Mouse (Mus musculus): ENCODE data around the gene Lrrc46. TPM values are rescaled to one million over a fixed set of nuclear protein-coding genes. Genes with fewer than 3 reads are reported as not detected.

The Lrrc46 gene
- polyA plus RNA-seq, 1 experiment from 2014 or later: 1.1 TPM

- ATAC-seq (replicated peaks; ENCODE audit: extremely low read depth, insufficient read depth, low FRiP score): no peak
- 27% methylated on average over 4 of the region's 4 CpGs for WGBS
- H3K27ac ChIP-seq (ENCODE audit: low read length): no peak overlapping the region
These were observed 56.3 kb downstream of the Lrrc46 start for GRCm38 (mm10) chr11:96984903-96985302.

More at GRCm38 (mm10) chr11:96984903-96985302, 56.3 kb downstream of the Lrrc46 start:
- Histone ChIP-seq H3K9me3 (replicated peaks; ENCODE audit: control insufficient read depth, low read length) (no peaks in the 10 kb centered on the region), H3K4me2 (ENCODE audit: low read depth, low read length) (no peak overlapping the region), H3K4me3 (ENCODE audit: low read length) (no peak overlapping the region), H3K36me3 (ENCODE audit: control insufficient read depth, insufficient read depth) (no peaks in the 10 kb centered on the region), H3K9ac (ENCODE audit: low read length) (no peak overlapping the region), H3K4me1 (ENCODE audit: control insufficient read depth, insufficient read depth, low read length) (peaks cover 3% of the 10 kb centered on the region; the same call in 1 of the 2 replicates), H3K27me3 (ENCODE audit: control insufficient read depth, insufficient read depth, low read length) (peaks cover 38% of the 10 kb centered on the region)

Small RNA genes within 50 kb of the gene (microRNA-seq; reads per million reads assigned to microRNA genes)
- 1.6 reads per million for gene Mir8103

Other genes starting within 250 kb of the Lrrc46 start
- gene Nfe2l1, start 211.4 kb downstream of the Lrrc46 start, polyA plus RNA-seq (2015; fragmentation: Nextera tagmentation; extraction: Ambion mirVana): 81.3 and 90.1 TPM in 2 replicates
- 118 and 129 TPM in 2 replicates for gene Copz2, start 191.5 kb downstream of the Lrrc46 start, polyA plus RNA-seq (2015; fragmentation: Nextera tagmentation; extraction: Ambion mirVana)
- 48.7 and 60.5 TPM in 2 replicates for gene Cdk5rap3, start 124.9 kb downstream of the Lrrc46 start, polyA plus RNA-seq (2015; fragmentation: Nextera tagmentation; extraction: Ambion mirVana)
- 1.0 and 5.6 TPM in 2 replicates for gene Prr15l, start 113.3 kb downstream of the Lrrc46 start, polyA plus RNA-seq (2015; fragmentation: Nextera tagmentation; extraction: Ambion mirVana)
- 45.8 and 48.9 TPM in 2 replicates for gene Pnpo, start 97.4 kb downstream of the Lrrc46 start, polyA plus RNA-seq (2015; fragmentation: Nextera tagmentation; extraction: Ambion mirVana)
- gene Sp2, start 58.4 kb downstream of the Lrrc46 start, polyA plus RNA-seq (2015; fragmentation: Nextera tagmentation; extraction: Ambion mirVana): 15.2 and 15.7 TPM in 2 replicates
- gene Sp6, start 28.0 kb downstream of the Lrrc46 start, polyA plus RNA-seq (2015; fragmentation: Nextera tagmentation; extraction: Ambion mirVana): 0.21 TPM in 1 of 2 replicates, not detected in the other
- 19.1 and 20.4 TPM in 2 replicates for gene Scrn2, start 11.5 kb downstream of the Lrrc46 start, polyA plus RNA-seq (2015; fragmentation: Nextera tagmentation; extraction: Ambion mirVana)
- 66.9 and 67.5 TPM in 2 replicates for gene Mrpl10, start 153 bp upstream of the Lrrc46 start, polyA plus RNA-seq (2015; fragmentation: Nextera tagmentation; extraction: Ambion mirVana)
- 5.5 and 5.6 TPM in 2 replicates for gene Osbpl7, start 9.2 kb upstream of the Lrrc46 start, polyA plus RNA-seq (2015; fragmentation: Nextera tagmentation; extraction: Ambion mirVana)
- 0.41 and 0.46 TPM in 2 replicates for gene Tbx21, start 73.9 kb upstream of the Lrrc46 start, polyA plus RNA-seq (2015; fragmentation: Nextera tagmentation; extraction: Ambion mirVana)
- gene Tbkbp1, start 110.1 kb upstream of the Lrrc46 start, polyA plus RNA-seq (2015; fragmentation: Nextera tagmentation; extraction: Ambion mirVana): 3.8 and 4.3 TPM in 2 replicates
- gene Kpnb1, start 146.5 kb upstream of the Lrrc46 start, polyA plus RNA-seq (2015; fragmentation: Nextera tagmentation; extraction: Ambion mirVana): 30.1 and 31.3 TPM in 2 replicates
- gene Npepps, start 239.2 kb upstream of the Lrrc46 start, polyA plus RNA-seq (2015; fragmentation: Nextera tagmentation; extraction: Ambion mirVana): 87.4 and 92.9 TPM in 2 replicates